Mouse (Mus musculus): ENCODE results near the gene Edem1.
"Not testable (repeated sequence)": the region's sequence is repeated elsewhere in the genome, so short reads cannot be mapped to it uniquely, and the experiment has no call there.

The Edem1 gene

DNA sequence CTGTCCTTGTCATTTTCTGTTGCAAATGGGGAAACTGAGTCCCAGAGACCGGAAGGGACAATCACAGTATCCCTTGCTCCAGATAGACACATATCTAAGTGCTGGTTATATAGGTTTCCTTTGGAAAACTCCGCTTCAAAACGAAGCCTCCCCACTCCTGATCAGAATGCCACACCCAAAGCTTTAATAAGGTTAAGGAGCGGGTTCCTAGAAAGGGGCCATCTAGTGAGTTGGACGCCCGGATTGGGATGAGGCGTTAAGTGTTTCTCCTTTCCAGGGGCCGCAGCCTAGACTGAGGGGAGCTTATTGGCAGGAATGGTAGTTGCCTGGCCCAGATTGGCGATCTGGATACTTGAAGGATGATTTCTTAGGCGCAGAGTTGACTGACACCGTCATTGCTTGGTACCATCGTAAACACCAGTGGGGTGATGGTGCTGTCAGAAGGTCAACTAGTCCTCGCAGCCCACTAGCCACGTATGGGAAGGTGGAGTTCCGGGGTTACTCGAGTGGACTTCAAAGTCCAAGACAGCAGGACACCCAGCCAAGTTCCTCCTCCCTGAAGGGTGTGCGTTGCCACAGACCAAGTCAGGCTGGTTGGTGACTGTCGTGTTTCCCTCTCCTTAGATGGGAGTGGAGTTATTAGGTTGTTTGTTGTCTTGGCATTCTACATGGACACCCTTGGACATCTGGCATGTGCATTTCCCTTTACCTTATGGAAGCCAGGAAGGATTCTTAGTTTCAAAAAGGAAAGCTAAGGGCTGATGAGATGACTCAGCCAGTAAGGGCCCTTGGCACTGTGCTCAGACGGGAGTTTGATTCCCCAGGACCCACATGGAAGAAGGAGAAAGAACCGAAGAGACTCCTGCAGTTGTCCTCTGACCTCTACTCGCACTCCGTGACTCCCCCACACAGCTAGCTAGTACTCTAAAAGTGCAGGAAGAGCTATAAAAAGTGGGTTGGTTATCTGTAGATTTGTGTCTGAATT lies 1.2 kb downstream of the Edem1 start:
- DNase-seq (ENCODE audit: low spot score in 2 of 2) = peak in 1 of 2 experiments; percentile 69

GRCm38 (mm10) chr6:108832170-108832569 lies 3.7 kb downstream of the Edem1 start:
- no peak for DNase-seq (ENCODE audit: low spot score in 2 of 2)

GRCm38 (mm10) chr6:108832989-108833388 lies 4.5 kb downstream of the Edem1 start:
- DNase-seq (ENCODE audit: low spot score in 2 of 2) = no peak

DNA sequence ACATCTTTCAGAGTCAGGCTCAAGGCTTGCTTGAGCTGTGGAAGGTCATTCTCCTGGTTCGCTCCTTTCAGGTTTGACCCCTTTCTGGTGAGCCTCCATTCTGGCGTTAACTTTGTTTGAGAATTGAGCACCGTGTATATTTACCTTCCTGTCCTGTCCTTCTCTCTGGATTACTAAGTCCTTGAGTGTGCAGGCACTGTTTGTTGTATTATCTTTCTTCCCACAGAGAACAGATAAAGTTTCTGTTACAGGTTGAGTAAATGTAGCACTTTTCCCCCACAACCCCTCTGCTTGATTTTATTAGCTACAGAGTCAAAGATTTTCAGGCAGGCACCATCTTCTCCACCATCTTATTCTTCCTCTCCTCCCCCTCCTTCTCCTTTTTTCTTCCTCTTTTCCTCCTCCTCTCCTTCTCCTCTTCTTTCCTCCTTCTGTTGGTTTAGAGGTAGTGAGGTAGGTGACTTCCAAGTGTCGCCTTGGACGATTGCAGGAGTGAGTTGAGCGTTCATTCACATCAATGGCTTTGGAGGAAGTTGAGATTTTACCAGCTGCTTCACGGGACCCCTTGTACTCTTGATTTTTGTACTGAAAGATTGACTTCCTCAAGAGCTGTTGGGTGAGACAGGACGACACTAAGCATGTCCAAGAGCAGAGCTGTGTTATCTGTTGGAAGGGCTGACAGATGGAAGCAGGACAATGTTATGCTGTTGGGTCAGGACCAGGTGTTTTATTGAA lies 5.7 kb downstream of the Edem1 start:
- DNase-seq (ENCODE audit: low spot score in 2 of 2) = no peak

DNA sequence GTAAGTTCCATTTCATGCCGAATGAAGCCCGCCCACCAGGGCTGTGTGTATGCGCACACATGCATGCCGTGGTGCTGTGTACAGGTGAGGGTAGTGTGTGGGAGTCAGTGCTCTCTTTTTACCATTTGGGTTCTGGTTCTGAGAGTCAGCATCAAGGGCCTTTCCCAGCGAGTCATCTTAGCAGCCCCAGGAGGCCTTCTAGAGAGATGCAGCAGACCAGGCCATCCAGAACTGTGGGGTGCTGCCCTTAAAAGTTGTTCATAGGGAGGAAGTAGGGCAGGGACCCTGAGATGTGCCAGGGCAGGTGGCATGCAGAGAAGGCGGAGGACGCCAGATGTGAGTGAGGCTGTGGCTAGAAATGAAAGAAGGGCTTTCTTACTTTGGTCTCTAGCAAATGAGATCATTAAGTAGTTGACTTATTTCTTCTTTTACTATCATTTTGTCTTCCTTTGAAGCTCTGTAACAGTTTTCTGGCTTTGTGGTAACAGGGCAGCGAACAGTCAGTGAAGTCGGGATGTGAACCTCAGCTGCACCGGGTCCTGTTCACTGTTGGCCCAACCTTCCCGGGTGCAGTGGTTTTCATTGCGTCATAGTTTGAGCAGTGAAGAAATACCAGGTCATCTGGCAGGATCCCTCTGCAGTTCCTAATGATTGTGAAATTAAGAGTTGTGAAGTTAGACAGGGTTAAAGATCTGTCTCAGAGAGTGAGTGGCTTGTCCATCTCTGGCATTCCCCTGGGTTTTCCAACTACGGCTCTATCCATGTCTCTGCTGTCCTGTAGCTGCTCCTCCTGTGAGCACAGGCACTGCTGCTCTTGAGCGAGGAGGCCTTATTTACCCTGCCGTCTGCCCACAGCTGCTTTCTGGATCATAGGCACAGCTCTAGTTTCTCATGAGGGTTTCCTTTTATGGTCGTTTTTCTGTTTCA lies 7.6 kb downstream of the Edem1 start:
- DNase-seq (ENCODE audit: low spot score in 2 of 2) = peak in 1 of 2 experiments; percentile 27

GRCm38 (mm10) chr6:108837081-108837480 lies 8.6 kb downstream of the Edem1 start:
- DNase-seq (ENCODE audit: low spot score in 2 of 2) = no peak

DNA sequence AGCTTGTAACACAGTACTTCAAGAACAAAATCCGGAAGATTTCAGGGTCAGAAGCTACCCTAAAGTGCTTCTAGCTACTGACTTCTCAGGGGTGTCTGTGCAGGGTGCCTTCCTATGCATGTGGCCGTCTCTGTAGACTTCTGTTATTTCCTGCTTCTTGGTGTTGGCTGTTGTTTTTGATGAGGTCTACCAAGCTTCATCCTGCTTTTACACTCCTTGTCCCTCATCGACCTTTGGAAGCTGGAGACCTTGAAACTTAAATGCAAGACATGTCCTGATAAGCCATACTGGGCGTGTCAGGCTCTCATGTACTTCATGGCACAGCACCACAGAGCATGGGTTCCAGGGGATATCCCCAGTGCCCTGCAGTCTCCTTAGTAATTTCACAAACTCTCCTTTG lies 9.5 kb downstream of the Edem1 start:
- no peak for DNase-seq (ENCODE audit: low spot score in 2 of 2)

- no peak for DNase-seq (ENCODE audit: low spot score in 2 of 2)
Observed at GRCm38 (mm10) chr6:108839432-108839831, 11.0 kb downstream of the Edem1 start.

- no peak for DNase-seq (ENCODE audit: low spot score in 2 of 2)
Observed at GRCm38 (mm10) chr6:108840861-108841640, 12.6 kb downstream of the Edem1 start.

DNA sequence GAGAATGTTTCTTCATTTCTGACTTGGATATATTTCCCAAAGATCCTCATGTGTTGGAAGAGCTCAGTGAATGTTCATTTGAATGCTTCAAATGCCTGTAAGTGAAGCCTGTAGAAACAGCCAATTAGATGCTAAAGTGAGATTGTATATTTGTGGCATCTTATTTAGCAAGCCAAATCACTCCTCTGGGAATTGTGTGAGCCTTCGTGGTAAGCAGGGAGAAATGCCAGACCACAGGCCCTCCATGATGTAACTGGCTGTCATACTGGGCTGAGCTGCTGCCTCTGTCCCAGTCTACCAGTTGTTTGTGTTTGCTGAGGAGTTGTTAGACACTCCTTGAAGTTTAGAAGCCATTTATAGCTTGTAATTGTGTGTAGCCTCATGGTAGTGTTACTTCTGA lies 15.2 kb downstream of the Edem1 start:
- no peak for DNase-seq (ENCODE audit: low spot score in 2 of 2)

- DNase-seq (ENCODE audit: low spot score in 2 of 2) = no peak
Observed at GRCm38 (mm10) chr6:108844093-108844492, 15.7 kb downstream of the Edem1 start.

DNA sequence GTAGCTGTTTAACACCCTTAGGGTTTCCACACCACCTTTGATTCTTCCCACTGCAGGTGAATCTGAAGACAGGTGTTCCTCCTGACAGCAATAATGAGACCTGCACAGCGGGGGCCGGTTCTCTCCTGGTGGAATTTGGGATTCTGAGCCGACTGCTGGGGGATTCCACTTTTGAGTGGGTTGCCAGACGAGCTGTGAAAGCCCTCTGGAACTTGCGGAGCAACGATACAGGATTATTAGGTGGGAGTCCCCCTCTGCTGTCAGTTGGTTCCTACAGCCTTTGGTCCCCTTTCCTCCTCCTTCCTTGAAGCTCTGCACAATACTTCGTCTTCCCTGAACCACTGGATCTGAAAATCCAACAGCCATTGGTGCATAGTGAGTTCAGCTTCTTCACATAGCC lies 16.3 kb downstream of the Edem1 start:
- DNase-seq (ENCODE audit: low spot score in 2 of 2) = no peak

GRCm38 (mm10) chr6:108852088-108852670 lies 23.7 kb downstream of the Edem1 start:
- no peak for DNase-seq (ENCODE audit: low spot score in 2 of 2)

DNA sequence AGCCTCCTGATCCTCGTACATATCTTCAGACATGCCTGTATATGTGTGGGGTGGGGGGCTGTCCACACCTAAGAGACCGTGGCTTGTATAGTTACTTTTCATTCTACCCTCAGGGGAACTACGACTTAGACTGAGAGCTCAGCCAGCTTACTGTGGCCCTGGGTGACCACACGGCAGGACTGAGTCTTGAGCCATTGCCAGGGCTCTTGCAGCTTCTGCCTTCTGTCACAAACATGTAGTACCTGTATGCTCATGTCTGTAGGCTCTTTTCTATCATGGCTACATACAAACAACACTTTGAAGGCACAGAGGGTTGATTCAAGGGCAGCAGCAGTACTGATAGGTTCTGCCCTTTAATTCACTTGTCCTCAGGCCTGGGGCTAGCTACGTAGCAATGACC lies 24.5 kb downstream of the Edem1 start:
- no peak for DNase-seq (ENCODE audit: low spot score in 2 of 2)

DNA sequence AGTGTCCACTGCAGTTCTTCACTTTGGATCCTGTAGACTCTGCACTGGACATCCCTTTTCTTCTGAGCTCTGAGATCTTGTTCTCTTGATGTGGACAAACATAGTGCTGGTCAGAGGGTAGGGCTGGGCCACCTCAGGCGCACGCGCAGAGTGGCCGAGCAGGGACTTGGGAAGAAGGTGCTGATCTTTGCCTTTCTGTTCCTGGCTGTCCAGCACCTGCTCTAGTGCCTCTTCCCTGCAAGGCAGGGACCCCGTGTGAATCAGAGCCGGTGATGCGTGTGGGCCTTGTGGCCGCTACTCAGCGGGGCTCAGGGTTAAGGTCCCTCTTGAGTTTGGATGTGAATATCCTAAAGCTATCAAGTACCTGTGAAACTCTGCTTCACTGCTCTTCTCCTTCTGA lies 30.1 kb downstream of the Edem1 start:
- DNase-seq (ENCODE audit: low spot score in 2 of 2) = no peak

DNA sequence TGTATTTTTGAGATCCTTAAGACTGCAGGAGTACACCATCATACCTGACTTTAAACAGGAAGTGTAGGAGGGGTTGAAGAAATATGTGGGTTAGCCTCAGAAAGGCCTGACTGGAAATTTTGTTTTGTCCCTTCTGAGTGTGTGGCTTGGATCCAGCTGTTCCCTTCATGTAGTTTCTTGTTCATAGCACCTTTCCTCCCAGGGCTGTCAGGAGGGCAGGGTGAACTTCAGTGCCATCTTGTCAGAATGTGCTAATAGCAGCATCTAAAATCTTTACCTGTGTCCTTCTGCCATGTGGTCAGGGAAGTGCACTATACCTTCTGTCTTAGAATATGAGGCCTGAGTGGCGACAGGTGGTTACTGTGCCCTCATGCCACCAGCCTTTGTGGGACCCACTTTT lies 32.8 kb downstream of the Edem1 start:
- no peak for DNase-seq (ENCODE audit: low spot score in 2 of 2)

GRCm38 (mm10) chr6:108862548-108862947 lies 34.1 kb downstream of the Edem1 start:
- DNase-seq (ENCODE audit: low spot score in 2 of 2) = no peak

- DNase-seq (ENCODE audit: low spot score in 2 of 2) = no peak
Observed at GRCm38 (mm10) chr6:108866317-108866716, 37.9 kb downstream of the Edem1 start.

GRCm38 (mm10) chr6:108869031-108869430 lies 40.6 kb downstream of the Edem1 start:
- DNase-seq (ENCODE audit: low spot score in 2 of 2) = not testable (repeated sequence)

DNA sequence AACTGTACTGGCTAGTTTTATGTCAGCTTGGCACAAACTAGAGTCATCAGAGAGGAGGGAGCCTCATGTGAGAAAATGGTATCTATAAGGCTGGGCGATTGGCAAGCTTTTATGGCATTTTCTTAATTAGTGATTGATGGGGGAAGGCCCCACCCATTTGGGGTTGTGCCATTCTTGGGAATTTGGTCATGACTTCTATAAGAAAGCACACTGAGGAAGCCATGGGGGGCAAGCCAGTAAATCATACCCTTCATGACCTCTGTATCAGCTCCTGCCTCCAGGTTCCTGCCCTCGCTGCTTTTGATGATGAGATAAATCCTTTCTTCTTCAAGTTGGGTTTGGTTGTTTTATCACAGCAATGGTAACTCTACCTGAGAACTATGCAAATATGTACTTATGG lies 42.0 kb downstream of the Edem1 start:
- DNase-seq (ENCODE audit: low spot score in 2 of 2) = no peak

DNA sequence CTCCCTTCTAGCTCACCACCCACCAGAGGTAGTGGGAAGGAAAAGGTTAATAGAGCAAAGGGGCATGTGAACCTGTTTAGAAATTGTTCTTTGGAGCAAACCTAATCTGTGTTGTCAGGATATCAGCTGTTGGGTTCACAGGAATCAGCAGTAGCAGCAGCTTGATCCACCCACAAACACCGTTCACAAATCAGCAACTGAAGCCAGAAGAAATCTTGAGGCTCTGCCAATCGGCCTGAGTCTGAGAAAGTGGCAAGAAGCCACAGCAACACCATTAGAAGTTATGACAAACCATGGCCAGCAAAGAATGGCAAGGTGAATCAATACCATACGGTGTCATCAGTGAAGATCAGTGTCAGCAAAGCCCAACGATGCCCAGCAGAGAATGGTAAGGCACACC lies 42.8 kb downstream of the Edem1 start:
- no peak for DNase-seq (ENCODE audit: low spot score in 2 of 2)

Measured in spleen, postnatal 4 days (tissue).